Mouse (Mus musculus): ENCODE data around the gene Spocd1.
"Not testable (repeated sequence)": the region's sequence is repeated elsewhere in the genome, so short reads cannot be mapped to it uniquely, and the experiment has no call there.

Gene Spocd1

GRCm38 (mm10) chr4:129928949-129929348 lies at the start of gene Spocd1:
Spocd1 (plus strand) TSS chr4:129929249.
- no peak for DNase-seq (ENCODE audit: low spot score)

GRCm38 (mm10) chr4:129880615-129881014 lies 48.4 kb upstream of the Spocd1 start:
- DNase-seq (ENCODE audit: low spot score) = no peak

- DNase-seq (ENCODE audit: low spot score) = no peak
Measured at GRCm38 (mm10) chr4:129881661-129882060, 47.4 kb upstream of the Spocd1 start.

- no peak for DNase-seq (ENCODE audit: low spot score)
Measured at GRCm38 (mm10) chr4:129882555-129883293, 46.3 kb upstream of the Spocd1 start.

- DNase-seq (ENCODE audit: low spot score) = no peak
Measured at GRCm38 (mm10) chr4:129884041-129884930, 44.8 kb upstream of the Spocd1 start.

GRCm38 (mm10) chr4:129889661-129890060 lies 39.4 kb upstream of the Spocd1 start:
- DNase-seq (ENCODE audit: low spot score) = no peak

GRCm38 (mm10) chr4:129890094-129890493 lies 39.0 kb upstream of the Spocd1 start:
- no peak for DNase-seq (ENCODE audit: low spot score)

- no peak for DNase-seq (ENCODE audit: low spot score)
Measured at GRCm38 (mm10) chr4:129894861-129895260, 34.2 kb upstream of the Spocd1 start.

GRCm38 (mm10) chr4:129898815-129899214 lies 30.2 kb upstream of the Spocd1 start:
- not testable (repeated sequence) for DNase-seq (ENCODE audit: low spot score)

- no peak for DNase-seq (ENCODE audit: low spot score)
Measured at GRCm38 (mm10) chr4:129902394-129902793, 26.7 kb upstream of the Spocd1 start.

- DNase-seq (ENCODE audit: low spot score) = no peak
Measured at GRCm38 (mm10) chr4:129903577-129903976, 25.5 kb upstream of the Spocd1 start.

GRCm38 (mm10) chr4:129905032-129905431 lies 24.0 kb upstream of the Spocd1 start:
- DNase-seq (ENCODE audit: low spot score) = no peak

GRCm38 (mm10) chr4:129906016-129906415 lies 23.0 kb upstream of the Spocd1 start:
- no peak for DNase-seq (ENCODE audit: low spot score)

- DNase-seq (ENCODE audit: low spot score) = no peak
Measured at GRCm38 (mm10) chr4:129908836-129909235, 20.2 kb upstream of the Spocd1 start.

- no peak for DNase-seq (ENCODE audit: low spot score)
Measured at GRCm38 (mm10) chr4:129909261-129909731, 19.8 kb upstream of the Spocd1 start.

- DNase-seq (ENCODE audit: low spot score) = no peak
Measured at GRCm38 (mm10) chr4:129912998-129913397, 16.1 kb upstream of the Spocd1 start.

GRCm38 (mm10) chr4:129913761-129914644 lies 15.0 kb upstream of the Spocd1 start:
- no peak for DNase-seq (ENCODE audit: low spot score)

GRCm38 (mm10) chr4:129914686-129915085 lies 14.4 kb upstream of the Spocd1 start:
- DNase-seq (ENCODE audit: low spot score) = no peak

GRCm38 (mm10) chr4:129915349-129915988 lies 13.6 kb upstream of the Spocd1 start:
- DNase-seq (ENCODE audit: low spot score) = no peak

GRCm38 (mm10) chr4:129916159-129916558 lies 12.9 kb upstream of the Spocd1 start:
- DNase-seq (ENCODE audit: low spot score) = no peak

GRCm38 (mm10) chr4:129917016-129917603 lies 11.9 kb upstream of the Spocd1 start:
- no peak for DNase-seq (ENCODE audit: low spot score)
